Mouse (Mus musculus) cerebellum, adult 2 months (tissue): Measurements from ENCODE around the gene Arhgap10.

Experiments used
- CTCF ChIP-seq: fragments of 200-500 bp; IDR thresholded peaks from 2 replicates; pipeline ENCODE4 v1.5.1; 2011; ENCODE audit warnings: low read depth, mild to moderate bottlenecking, control low read depth, low read length, moderate library complexity, borderline replicate concordance; ENCODE audit not compliant: insufficient read depth
- POLR2A ChIP-seq: fragments of 200-500 bp; IDR thresholded peaks from 2 replicates; pipeline ENCODE4 v1.6.1; 2011; ENCODE audit warnings: low read length, control low read depth, borderline replicate concordance; ENCODE audit not compliant: insufficient read depth

GRCm38 (mm10) chr8:77369671-77370070 lies 148.1 kb downstream of the Arhgap10 start:
- TF ChIP-seq CTCF (no peak), POLR2A (no peak)
